Mouse (Mus musculus) liver, embryonic 13.5 days (tissue): ENCODE measurements around the gene Shroom3. TPM values are rescaled to one million over a fixed set of nuclear protein-coding genes. Genes with fewer than 3 reads are reported as not detected.

ENCODE experiments used
- ATAC-seq: fragments of 200-750 bp; cut with Nextera tagmentation; 2 replicates; pipeline ENCODE4 v1.8.0; 2017; ENCODE audit warnings: low read depth, mild to moderate bottlenecking, moderate number of reproducible peaks, moderate library complexity
- DNase-seq: peaks from one replicate; pipeline ENCODE4 v3.0.0; 2022
- H3K27ac ChIP-seq: fragments of 300-500 bp; sonication (generic); 2 replicates; pipeline ENCODE4 v1.5.1; 2015; ENCODE audit warnings: moderate library complexity, mild to moderate bottlenecking, inconsistent platforms
- H3K27me3 ChIP-seq: fragments of 300-500 bp; sonication (generic); 2 replicates; pipeline ENCODE4 v1.6.1; 2015; ENCODE audit warnings: mild to moderate bottlenecking, inconsistent platforms
- H3K36me3 ChIP-seq: fragments of 300-500 bp; sonication (generic); 2 replicates; pipeline ENCODE4 v1.6.1; 2015; ENCODE audit warnings: mild to moderate bottlenecking, inconsistent platforms
- H3K4me1 ChIP-seq: fragments of 300-500 bp; sonication (generic); replicated peaks from 2 replicates; pipeline ENCODE4 v1.6.1; 2015; ENCODE audit warnings: inconsistent platforms
- H3K4me2 ChIP-seq: fragments of 300-500 bp; sonication (generic); 2 replicates; pipeline ENCODE4 v1.6.1; 2015; ENCODE audit warnings: inconsistent platforms, mild to moderate bottlenecking, moderate library complexity
- H3K4me3 ChIP-seq: fragments of 300-500 bp; sonication (generic); replicated peaks from 2 replicates; pipeline ENCODE4 v1.5.1; 2015; ENCODE audit warnings: mild to moderate bottlenecking, inconsistent platforms
- H3K9ac ChIP-seq: fragments of 300-500 bp; sonication (generic); 2 replicates; pipeline ENCODE4 v1.6.1; 2015; ENCODE audit warnings: mild to moderate bottlenecking, inconsistent platforms
- H3K9me3 ChIP-seq: fragments of 300-500 bp; sonication (generic); replicated peaks from 2 replicates; pipeline ENCODE4 v1.6.1; 2016; ENCODE audit warnings: inconsistent platforms
- WGBS: fragments of 180-500 bp; shearing (Covaris S2); methylation state at CpG from one replicate; pipeline ENCODE4 v1.1.7; 2015; ENCODE audit not compliant: insufficient replicate concordance; 5-methylcytosine and 5-hydroxymethylcytosine counted together
- polyA plus RNA-seq: library from polyadenylated mRNA; unstranded; fragments of >200 nt; fragmentation: Nextera tagmentation; extraction: Ambion mirVana; gene quantifications from 2 replicates; pipeline ENCODE4 v1.2.1, GENCODE M21; 2015

Shroom3 gene
- polyA plus RNA-seq, 1 experiment from 2014 or later, result 0.20 TPM

DNA sequence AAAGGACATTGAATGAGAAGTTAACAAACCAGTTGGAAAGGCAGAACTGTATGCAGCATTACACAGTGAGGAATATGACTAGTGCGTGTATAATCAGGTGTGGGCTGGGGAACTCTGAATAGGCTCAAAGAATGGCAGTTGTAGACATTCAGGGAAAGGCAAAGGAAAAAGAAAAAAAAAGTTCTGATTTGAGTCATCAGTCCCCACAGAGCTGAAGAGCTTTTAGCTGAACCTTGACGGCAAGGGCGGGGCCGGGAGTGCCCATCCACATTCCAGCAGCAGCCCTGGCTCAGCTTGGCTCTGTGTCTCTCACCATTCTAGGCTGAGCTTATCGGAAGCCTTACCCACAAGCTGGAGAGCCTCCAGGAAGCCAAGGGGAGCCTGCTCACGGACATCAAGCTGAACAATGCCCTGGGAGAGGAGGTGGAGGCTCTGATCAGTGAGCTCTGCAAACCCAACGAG lies 278.6 kb downstream of the Shroom3 start:
- H3K9ac ChIP-seq, result no peak overlapping the region
- H3K27ac ChIP-seq, result no peak overlapping the region

DNA sequence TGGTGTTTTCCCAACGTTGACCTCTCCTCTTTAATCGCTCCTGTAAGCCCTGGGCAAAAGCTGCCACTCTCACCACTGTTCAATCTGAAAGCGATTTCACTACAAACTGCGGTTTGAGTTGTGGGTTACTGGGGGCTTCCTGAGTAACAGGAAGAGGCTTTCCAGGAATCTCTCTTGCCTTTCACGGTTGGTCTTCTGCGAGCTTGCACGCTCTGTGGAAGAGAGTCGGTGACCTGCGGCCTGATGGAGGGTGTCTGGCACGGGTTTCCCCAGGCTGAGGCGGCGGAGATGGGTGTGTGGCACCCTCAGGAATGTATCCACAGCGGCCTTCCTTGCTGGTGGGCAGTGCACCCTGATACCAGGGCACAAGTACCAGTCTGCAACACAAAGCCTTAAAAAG lies 281.5 kb downstream of the Shroom3 start:
- H3K27ac ChIP-seq, result no peak overlapping the region
- ATAC-seq (no peak), DNase-seq (no peak)
- 27% methylated on average over 13 of the region's 13 CpGs for WGBS
- H3K27me3 ChIP-seq, result no peaks in the 10 kb centered on the region
- no peak overlapping the region for H3K9ac ChIP-seq
- no peak overlapping the region for H3K4me3 ChIP-seq
- no peaks in the 10 kb centered on the region for H3K9me3 ChIP-seq
- no peaks in the 10 kb centered on the region for H3K4me1 ChIP-seq
- no peak overlapping the region for H3K4me2 ChIP-seq
- H3K36me3 ChIP-seq, result no peaks in the 10 kb centered on the region

More for the DNA sequence above, 278.6 kb downstream of the Shroom3 start:
- no peak for ATAC-seq
- WGBS, result 57% methylated on average over 7 of the region's 7 CpGs
- DNase-seq, result no peak
- H3K4me3 ChIP-seq, result no peak overlapping the region
- H3K27me3 ChIP-seq, result no peaks in the 10 kb centered on the region
- no peak overlapping the region for H3K4me2 ChIP-seq
- no peaks in the 10 kb centered on the region for H3K36me3 ChIP-seq
- no peaks in the 10 kb centered on the region for H3K9me3 ChIP-seq
- H3K4me1 ChIP-seq, result no peaks in the 10 kb centered on the region

DNA sequence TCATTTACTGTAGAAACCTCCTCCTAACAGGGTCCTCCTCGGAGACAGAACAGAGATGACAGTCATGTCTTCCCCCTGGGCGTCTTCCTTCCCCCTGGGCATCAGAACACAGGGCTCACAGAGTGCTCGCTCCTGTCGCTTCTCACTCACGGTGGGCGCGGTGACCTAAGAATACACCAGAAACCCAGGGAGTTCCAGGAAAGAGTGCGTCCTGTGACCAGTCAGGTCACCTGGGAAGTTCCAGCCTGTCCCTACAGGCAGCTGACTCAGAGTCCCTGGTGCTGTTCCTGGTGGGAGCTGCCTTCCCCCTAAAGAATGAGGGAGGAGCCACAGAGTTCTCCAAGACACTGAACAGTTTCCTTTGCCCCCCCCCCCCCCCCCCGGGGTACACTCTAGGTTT lies 283.9 kb downstream of the Shroom3 start:
- Histone ChIP-seq H3K27me3 (no peaks in the 10 kb centered on the region), H3K9ac (no peak overlapping the region), H3K27ac (no peak overlapping the region), H3K4me3 (no peak overlapping the region), H3K9me3 (no peaks in the 10 kb centered on the region), H3K4me1 (no peaks in the 10 kb centered on the region), H3K36me3 (no peaks in the 10 kb centered on the region), H3K4me2 (no peak overlapping the region)
- DNase-seq (no peak), ATAC-seq (no peak)
- 51% methylated on average over 9 of the region's 9 CpGs for WGBS

DNA sequence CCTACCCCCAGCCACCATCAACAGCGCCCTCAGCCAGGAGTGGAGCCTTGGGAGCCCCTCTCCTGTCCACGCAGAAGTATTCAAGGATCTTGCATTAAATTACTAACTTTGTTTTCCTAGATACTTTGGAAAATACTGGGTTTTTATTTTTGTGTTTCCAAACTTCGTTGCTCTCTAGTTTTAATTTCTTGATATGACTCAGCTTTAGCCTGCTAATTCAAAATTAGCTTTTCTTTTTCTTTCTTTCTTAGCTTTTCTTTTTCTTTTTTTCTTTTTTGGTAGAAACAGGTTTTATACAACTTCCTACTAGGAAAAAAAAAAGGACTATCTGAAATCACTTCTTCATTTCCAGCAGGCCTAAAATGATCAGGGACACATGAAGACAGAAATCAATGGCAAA lies 284.7 kb downstream of the Shroom3 start:
- Histone ChIP-seq H3K27me3 (no peaks in the 10 kb centered on the region), H3K27ac (no peak overlapping the region), H3K4me1 (no peaks in the 10 kb centered on the region), H3K36me3 (no peaks in the 10 kb centered on the region), H3K9me3 (no peaks in the 10 kb centered on the region), H3K4me3 (no peak overlapping the region), H3K9ac (no peak overlapping the region), H3K4me2 (no peak overlapping the region)
- ATAC-seq (no peak), DNase-seq (no peak)
- 61% methylated on average over 3 of the region's 3 CpGs for WGBS

DNA sequence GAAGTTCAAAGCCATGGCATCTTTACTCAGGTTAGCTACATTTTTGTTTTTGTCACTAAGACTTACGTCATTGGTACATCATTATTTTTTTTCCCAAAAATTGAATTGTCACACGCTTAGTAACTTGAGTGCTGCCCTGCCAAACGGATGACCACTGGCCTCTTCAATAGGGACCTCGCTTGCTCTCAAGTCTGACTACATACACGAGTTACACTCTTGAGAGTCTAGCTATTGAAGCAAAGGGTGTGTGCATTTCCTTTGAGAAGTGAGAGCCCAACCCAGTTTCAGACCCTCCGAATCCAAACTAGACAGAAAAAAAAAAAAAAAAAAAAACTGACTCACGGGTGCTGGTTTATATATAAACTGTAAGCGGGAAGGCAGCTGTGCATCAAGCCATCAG lies 286.2 kb downstream of the Shroom3 start:
- Histone ChIP-seq H3K27ac (no peak overlapping the region), H3K9me3 (no peaks in the 10 kb centered on the region), H3K9ac (no peak overlapping the region), H3K4me2 (no peak overlapping the region), H3K27me3 (no peaks in the 10 kb centered on the region), H3K4me1 (no peaks in the 10 kb centered on the region), H3K4me3 (no peak overlapping the region), H3K36me3 (no peaks in the 10 kb centered on the region)
- DNase-seq (no peak), ATAC-seq (no peak)
- WGBS, result 61% methylated on average over 8 of the region's 8 CpGs

DNA sequence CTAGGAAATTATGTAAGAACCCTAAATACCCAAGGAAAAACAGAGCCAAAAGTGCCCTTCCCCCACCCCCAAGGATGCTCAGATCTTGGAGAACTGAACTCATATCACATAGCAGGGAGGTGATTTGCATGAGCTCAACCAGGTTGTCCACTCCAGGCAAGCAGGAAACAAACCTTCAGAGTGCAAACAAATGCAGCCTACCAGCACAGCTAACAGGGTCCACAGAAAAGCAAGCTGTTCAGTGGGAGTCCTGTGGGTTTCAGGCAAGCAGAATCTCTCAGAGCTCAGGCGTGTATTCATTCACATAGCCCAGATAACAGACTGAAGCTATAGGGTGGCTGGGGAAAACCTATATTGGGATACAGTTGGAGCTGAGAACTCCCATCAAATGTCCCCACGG lies 286.7 kb downstream of the Shroom3 start:
- Histone ChIP-seq H3K27me3 (no peaks in the 10 kb centered on the region), H3K36me3 (no peaks in the 10 kb centered on the region), H3K9ac (no peak overlapping the region), H3K4me3 (no peak overlapping the region), H3K27ac (no peak overlapping the region), H3K9me3 (no peaks in the 10 kb centered on the region), H3K4me1 (no peaks in the 10 kb centered on the region), H3K4me2 (no peak overlapping the region)
- DNase-seq (no peak), ATAC-seq (no peak)
- WGBS, result 53% methylated on average over 2 of the region's 2 CpGs

DNA sequence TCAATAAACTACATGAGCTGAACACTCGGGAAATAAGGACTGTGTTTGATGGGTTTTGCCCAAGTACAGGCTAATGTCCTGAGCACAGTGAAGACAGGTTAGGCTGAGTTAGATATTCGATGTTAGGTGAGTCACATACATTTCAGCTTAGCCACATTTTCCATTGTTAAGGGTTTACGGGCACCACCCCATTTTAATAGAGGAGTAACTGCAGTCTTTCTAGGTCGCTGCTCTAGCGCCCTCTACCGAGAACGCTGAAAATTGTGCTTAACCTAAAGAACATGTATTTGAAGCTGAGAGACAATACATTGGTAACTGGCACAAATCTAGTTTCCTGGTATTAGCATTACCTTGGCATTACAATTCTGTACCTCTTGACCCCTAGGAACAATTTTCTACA lies 287.2 kb downstream of the Shroom3 start:
- Histone ChIP-seq H3K9me3 (no peaks in the 10 kb centered on the region), H3K27ac (no peak overlapping the region), H3K4me2 (no peak overlapping the region), H3K9ac (no peak overlapping the region), H3K4me3 (no peak overlapping the region), H3K27me3 (no peaks in the 10 kb centered on the region), H3K36me3 (no peaks in the 10 kb centered on the region), H3K4me1 (no peaks in the 10 kb centered on the region)
- ATAC-seq (no peak), DNase-seq (no peak)
- 26% methylated on average over 7 of the region's 7 CpGs for WGBS

DNA sequence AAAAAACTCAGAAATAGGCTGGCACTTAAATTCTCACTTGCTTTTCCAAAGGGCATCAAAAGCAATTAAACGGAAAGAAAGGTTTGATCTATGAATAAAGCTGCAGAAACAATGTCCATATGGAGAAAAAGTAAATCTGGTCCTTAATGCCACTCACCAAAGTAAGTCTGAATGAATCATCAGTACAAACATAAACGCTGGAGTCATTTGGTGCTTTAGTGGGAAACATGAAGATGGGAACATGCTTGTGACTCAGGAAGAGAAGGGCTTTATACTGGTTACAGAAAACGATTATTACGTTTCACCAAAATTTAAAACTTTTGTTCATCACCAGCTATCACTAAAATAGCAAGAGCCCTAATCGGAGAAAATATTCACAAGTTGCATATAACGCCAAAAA lies 297.2 kb downstream of the Shroom3 start:
- Histone ChIP-seq H3K9me3 (no peaks in the 10 kb centered on the region), H3K27ac (no peak overlapping the region), H3K27me3 (no peaks in the 10 kb centered on the region), H3K36me3 (no peaks in the 10 kb centered on the region), H3K9ac (no peak overlapping the region), H3K4me3 (no peak overlapping the region), H3K4me1 (no peaks in the 10 kb centered on the region), H3K4me2 (no peak overlapping the region)
- WGBS, result 65% methylated on average over 6 of the region's 6 CpGs
- DNase-seq (no peak), ATAC-seq (no peak)

DNA sequence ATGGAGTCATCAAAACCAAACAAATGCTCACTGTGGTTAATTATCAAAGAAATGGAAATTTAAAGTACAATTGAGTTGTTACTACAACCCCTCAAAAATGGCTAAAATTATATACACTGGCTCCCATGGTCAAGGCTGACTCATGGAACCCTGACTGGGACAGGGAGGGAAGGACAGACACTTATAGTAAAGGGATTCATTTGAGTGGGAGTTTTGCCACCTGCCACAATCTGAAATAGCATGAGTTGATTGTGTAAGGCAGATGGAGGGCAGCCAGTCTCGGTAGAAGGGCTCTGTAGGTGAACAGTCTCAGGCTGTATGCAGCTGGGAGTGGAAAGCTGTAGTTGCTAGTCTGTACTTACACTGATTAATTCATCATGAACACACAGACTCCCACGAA lies 297.6 kb downstream of the Shroom3 start:
- DNase-seq (no peak), ATAC-seq (no peak)
- no peak overlapping the region for H3K27ac ChIP-seq
- no peaks in the 10 kb centered on the region for H3K36me3 ChIP-seq
- H3K4me1 ChIP-seq, result no peaks in the 10 kb centered on the region
- no peak overlapping the region for H3K4me3 ChIP-seq
- H3K9me3 ChIP-seq, result no peaks in the 10 kb centered on the region
- no peak overlapping the region for H3K4me2 ChIP-seq
- 53% methylated on average over 2 of the region's 2 CpGs for WGBS
- H3K9ac ChIP-seq, result no peak overlapping the region
- H3K27me3 ChIP-seq, result no peaks in the 10 kb centered on the region

DNA sequence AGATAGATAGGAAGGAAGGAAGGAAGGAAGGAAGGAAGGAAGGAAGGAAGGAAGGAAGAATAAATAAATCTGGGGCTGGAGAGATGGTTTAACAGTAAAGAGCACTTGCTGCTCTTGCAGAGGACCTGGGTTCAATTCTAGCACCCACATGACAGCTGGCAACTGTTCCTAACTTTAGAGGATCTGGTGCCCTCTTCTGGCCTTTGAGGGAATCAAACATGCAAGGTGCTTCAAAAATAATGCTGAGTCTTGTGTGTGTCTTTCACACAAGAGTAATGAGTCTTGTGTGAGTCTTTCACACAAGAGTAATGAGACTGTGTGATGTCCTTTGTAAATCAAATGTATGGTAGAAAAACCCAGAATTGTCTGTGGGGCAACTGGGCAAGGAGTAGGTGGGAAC lies 299.4 kb downstream of the Shroom3 start:
- Histone ChIP-seq H3K4me3 (no peak overlapping the region), H3K4me2 (no peak overlapping the region), H3K27ac (no peak overlapping the region), H3K36me3 (no peaks in the 10 kb centered on the region), H3K9ac (no peak overlapping the region), H3K9me3 (no peaks in the 10 kb centered on the region), H3K4me1 (no peaks in the 10 kb centered on the region), H3K27me3 (no peaks in the 10 kb centered on the region)
- no peak for DNase-seq
- no peak for ATAC-seq

DNA sequence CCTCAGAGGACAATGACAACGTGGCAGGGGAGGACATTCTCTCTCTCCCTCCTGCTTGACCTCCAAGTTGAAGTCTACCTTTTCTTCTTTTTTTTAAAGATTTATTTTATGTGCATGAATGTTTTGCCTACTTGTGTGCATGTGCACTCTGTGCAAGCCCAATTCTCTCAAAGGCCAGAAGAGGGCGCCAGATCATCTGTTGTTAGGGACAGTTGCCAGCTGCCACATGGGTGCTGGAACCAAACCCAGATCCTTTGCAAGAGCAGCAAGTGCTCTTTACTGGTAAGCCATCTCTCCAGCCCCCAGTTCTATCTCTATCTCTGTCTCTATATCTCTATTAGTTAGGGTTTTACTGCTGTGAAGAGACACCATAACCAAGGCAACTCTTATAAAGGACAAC lies 300.7 kb downstream of the Shroom3 start:
- H3K4me1 ChIP-seq, result no peaks in the 10 kb centered on the region
- no peak overlapping the region for H3K9ac ChIP-seq
- DNase-seq, result no peak
- H3K27ac ChIP-seq, result no peak overlapping the region
- H3K27me3 ChIP-seq, result no peaks in the 10 kb centered on the region
- ATAC-seq, result no peak
- H3K4me2 ChIP-seq, result no peak overlapping the region
- no peak overlapping the region for H3K4me3 ChIP-seq
- 27% methylated on average over 2 of the region's 2 CpGs for WGBS
- no peaks in the 10 kb centered on the region for H3K9me3 ChIP-seq
- H3K36me3 ChIP-seq, result no peaks in the 10 kb centered on the region

DNA sequence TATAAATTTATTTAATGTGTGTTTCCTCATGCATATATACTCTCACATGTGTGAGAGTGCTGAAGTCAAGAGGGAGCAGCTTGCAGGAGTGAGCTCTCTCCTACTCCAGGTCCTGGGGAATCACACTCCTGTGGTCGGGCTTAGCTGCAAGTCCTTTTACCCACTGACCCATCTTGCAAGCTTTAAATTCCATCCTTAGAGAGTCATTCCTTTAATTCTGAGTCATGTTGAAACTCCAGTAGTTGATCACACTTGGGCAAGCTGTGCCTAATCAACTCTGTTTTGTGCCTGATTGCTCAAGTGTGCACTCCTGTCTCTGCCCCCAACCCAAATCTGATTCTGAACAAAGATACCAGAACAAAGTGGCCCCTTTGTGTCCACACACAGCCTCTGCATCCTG lies 301.5 kb downstream of the Shroom3 start:
- ATAC-seq, result no peak
- Histone ChIP-seq H3K9ac (no peak overlapping the region), H3K27ac (no peak overlapping the region), H3K4me2 (no peak overlapping the region), H3K27me3 (no peaks in the 10 kb centered on the region), H3K4me1 (no peaks in the 10 kb centered on the region), H3K36me3 (no peaks in the 10 kb centered on the region), H3K4me3 (no peak overlapping the region), H3K9me3 (no peaks in the 10 kb centered on the region)
- no peak for DNase-seq
- 45% methylated on average over 1 of the region's 1 CpGs for WGBS

DNA sequence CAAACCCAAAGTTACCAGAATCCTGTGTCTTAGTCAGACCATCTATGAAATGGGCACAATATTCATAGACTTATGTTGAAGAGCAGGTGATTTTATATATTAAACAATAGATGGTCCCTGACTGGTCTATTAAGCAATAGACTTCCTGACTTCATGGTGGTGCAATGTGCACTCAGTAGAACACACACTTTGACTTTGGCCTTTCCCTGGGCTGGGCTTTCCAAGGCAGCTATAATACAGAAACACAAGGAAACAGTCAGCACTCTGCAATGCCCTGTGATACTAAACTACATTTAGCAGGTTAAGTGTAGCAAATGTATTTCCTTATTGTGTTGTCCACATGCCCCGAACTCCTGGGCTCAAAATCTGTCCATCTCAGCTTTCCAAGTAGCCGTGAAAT lies 302.2 kb downstream of the Shroom3 start:
- Histone ChIP-seq H3K27ac (no peak overlapping the region), H3K4me2 (no peak overlapping the region), H3K9ac (no peak overlapping the region), H3K9me3 (no peaks in the 10 kb centered on the region), H3K4me1 (no peaks in the 10 kb centered on the region), H3K27me3 (no peaks in the 10 kb centered on the region), H3K36me3 (no peaks in the 10 kb centered on the region), H3K4me3 (no peak overlapping the region)
- ATAC-seq, result peak; percentile 68
- WGBS, result 58% methylated on average over 2 of the region's 2 CpGs
- no peak for DNase-seq
